Mouse (Mus musculus): Measurements from ENCODE around the gene Cdh13.

Cdh13 gene

GRCm38 (mm10) chr8:119345029-119345682 lies 1061.6 kb downstream of the Cdh13 start:
- no peak for DNase-seq (ENCODE audit: low read depth, low spot score)

DNA sequence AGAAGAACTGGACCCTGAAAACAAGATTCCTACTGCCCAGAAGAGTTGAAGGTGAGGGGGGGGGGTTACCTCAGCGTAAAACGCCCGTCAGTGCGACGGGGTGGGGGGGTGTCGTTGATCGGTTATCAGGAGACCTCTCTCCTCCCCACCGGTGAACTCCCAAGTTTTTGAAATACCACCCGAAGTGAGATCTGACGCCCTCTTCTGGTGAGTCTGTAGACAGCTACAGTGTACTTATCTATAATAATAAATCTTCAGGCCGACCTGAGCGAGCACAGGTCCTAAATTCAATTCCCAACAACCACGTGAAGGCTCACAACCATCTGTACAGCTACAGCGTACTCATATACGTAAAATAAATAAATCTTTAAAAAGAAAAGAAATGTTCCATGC lies 1062.1 kb downstream of the Cdh13 start:
- no peak for DNase-seq (ENCODE audit: low read depth, low spot score)

GRCm38 (mm10) chr8:119351647-119352046 lies 1068.1 kb downstream of the Cdh13 start:
- no peak for DNase-seq (ENCODE audit: low read depth, low spot score)

- no peak for DNase-seq (ENCODE audit: low read depth, low spot score)
These were observed 1069.6 kb downstream of the Cdh13 start for GRCm38 (mm10) chr8:119352977-119353658.

DNA sequence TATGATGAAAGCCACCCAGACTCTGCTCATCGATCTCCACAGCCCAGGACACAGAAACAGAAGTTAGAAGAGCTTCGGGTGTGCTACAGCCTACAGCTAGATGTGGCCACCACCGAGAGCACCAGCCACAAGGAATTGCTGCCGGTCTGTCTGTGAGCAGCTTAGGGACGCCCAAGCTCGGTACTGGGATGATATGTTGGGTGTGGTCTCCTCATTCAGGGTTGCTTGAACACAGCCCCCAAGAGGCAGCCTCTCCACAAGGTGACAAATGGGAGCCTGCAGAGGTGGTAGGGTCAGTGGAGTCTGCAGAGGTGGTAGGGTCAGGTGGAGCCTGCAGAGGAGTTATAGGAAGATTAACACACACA lies 1070.1 kb downstream of the Cdh13 start:
- no peak for DNase-seq (ENCODE audit: low read depth, low spot score)

GRCm38 (mm10) chr8:119356631-119357030 lies 1073.1 kb downstream of the Cdh13 start:
- DNase-seq (ENCODE audit: low read depth, low spot score), result peak; percentile 13

DNA sequence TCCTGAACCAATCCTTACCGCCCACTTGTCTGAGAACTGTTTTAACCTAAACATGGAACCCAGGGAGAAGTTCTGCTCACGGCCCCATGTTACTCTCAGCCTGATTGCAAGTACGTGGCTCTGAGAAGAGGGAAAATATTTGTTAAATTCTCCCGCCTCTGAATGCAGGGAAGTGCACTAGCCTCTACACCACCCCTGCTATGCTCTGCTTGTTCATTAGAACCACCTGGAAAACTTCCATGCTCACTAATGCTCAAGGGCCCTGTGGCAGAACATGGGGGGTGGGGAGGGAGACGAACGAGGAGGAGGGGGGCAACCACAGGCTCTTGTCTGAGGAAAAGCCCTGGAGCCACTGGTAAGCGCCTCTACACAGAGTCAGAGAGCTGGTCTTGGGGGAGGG lies 1074.6 kb downstream of the Cdh13 start:
- no peak for DNase-seq (ENCODE audit: low read depth, low spot score)

DNA sequence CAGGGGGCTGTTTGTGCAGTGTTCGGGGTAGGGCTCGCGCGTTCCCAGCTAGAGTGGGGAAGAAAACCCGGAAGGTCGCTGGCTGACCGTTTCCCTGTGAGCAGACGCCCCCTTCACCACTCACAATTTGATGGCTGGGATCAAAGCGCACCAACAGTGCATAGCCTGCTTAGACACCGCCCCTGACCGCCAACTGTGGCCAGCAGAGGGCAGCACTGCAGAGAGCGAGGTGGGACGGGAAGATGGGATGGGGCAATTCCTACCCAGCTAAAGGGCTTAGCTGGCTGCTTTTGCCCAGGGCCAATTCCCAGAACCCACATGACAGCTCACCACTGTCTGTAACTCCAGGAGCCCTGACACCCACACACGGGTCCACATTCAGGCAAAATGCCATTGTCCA lies 1075.3 kb downstream of the Cdh13 start:
- peak; percentile 52 for DNase-seq (ENCODE audit: low read depth, low spot score)

DNA sequence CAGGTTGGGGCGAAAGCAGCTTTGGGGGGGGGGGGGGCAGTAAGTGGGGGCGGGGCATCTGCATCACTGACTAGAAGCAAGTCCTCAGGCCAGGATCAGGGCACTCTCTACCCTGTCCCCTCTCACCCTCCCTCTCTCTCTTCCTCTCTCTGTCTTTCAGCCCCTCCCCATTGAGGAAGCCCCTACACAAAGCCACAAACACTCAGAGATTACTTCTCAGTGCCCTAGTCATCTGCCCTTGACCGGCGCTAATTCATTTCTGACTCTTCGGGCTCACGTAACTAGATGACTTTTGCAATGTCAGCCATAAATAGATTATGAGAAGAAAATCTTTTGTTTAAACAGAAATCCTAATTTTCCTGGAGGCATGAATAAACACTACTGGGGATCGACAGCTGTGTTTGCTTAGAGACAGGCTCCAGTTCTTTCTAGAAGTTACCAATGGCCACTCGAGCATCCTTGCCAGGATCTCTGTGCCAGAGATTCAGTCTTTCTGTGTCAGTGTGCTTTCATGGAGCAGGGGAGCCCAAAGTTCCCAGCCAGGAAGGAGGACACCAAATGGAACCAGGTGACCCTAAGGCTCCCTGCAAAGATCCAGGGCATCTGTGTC lies 1077.3 kb downstream of the Cdh13 start:
- no peak for DNase-seq (ENCODE audit: low read depth, low spot score)
